Mouse (Mus musculus): ENCODE data around the gene Anks1. TPM values are rescaled to one million over a fixed set of nuclear protein-coding genes. Genes with fewer than 3 reads are reported as not detected.

The Anks1 gene
- polyA plus RNA-seq, 1 experiment, result 28.9 TPM

DNA sequence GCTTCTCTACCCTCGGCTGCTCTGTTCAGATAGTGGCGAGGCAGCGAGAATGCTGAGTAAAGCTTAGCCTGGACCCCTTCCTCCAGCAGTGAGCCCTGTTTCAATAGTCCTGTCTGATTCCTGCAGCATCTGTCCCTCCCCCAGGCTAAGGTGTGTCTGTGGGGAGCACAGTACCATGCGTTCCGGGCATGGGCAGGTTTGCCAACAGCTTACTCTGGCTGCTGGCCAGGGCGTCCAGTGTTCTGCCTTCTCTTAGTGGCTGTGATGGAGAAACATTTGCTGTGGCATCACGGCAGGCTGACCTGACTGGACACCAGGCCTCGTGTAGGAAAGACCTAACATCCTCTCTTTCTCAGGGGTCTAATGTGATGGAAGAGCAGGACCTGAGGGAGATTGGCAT lies 141.1 kb downstream of the Anks1 start:
- WGBS, result 84% methylated on average over 8 of the region's 8 CpGs
- no peak overlapping the region for H3K27ac ChIP-seq (ENCODE audit: control insufficient read depth, insufficient read depth, low read depth, low read length, poor library complexity)
- TF ChIP-seq POLR2A (IDR thresholded peaks at IDR 0.05; ENCODE audit: borderline replicate concordance, control insufficient read depth, low read depth, low read length) (no peak), CTCF (IDR thresholded peaks at IDR 0.05; ENCODE audit: control insufficient read depth, insufficient read depth, low read length) (no peak)
- H3K4me1 ChIP-seq (ENCODE audit: control insufficient read depth, insufficient read depth, low read length), result no peaks in the 10 kb centered on the region
- no peak overlapping the region for H3K4me3 ChIP-seq (replicated peaks; ENCODE audit: control insufficient read depth, low read depth, low read length)

DNA sequence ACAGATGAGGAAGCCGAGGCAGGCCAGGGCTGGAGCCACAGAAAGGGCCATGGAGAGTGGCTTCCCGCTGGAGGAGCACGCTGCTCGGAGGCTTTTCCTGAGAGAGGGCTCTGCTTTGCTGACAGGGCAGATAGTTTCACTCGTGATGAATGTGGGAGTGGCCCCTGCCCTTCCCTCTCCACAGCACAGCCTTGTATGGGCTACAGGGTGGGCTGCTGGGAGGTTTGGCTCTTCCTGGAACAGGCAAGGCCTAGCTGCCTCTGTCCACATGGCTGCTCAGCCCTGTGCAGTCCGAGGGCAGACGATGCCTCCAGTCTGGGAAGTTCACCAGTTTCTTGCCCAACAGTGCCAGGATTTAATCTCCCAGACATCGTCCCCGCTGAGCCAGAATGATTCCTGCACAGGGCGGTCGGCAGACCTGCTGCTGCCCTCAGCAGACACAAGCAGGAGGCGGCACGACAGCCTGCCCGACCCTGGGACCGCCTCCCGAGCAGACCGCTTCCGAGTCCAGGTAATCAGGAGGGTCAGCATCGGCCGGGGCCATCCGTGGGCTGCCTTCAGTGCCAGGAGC lies 143.3 kb downstream of the Anks1 start:
- Histone ChIP-seq H3K4me3 (replicated peaks; ENCODE audit: control insufficient read depth, low read depth, low read length) (no peak overlapping the region), H3K4me1 (ENCODE audit: control insufficient read depth, insufficient read depth, low read length) (no peaks in the 10 kb centered on the region), H3K27ac (ENCODE audit: control insufficient read depth, insufficient read depth, low read depth, low read length, poor library complexity) (no peak overlapping the region)
- 93% methylated on average over 21 of the region's 21 CpGs for WGBS
- TF ChIP-seq POLR2A (IDR thresholded peaks at IDR 0.05; ENCODE audit: borderline replicate concordance, control insufficient read depth, low read depth, low read length), result no peak; the same call in 1 of the 2 replicates
- TF ChIP-seq CTCF (IDR thresholded peaks at IDR 0.05; ENCODE audit: control insufficient read depth, insufficient read depth, low read length), result no peak

DNA sequence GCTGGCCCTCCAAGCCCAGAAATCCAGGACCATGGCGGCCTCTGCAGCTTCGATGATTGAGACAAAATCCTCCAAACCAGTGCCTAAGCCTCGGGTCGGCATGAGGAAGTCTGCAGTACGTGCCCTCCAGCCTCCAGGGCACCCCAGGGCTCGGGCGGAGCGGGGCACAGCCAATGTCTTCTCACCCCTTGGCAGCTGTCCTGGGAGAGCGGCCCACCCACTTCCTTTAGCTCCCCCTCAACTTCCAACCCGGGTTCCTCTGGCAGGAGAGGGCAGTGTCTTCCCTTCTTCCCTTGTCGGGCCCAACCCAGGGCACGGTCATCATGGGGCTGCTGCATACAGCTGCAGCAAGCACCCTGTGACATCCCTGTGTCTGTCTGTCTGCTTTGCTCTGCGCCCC lies 149.2 kb downstream of the Anks1 start:
- Histone ChIP-seq H3K4me3 (replicated peaks; ENCODE audit: control insufficient read depth, low read depth, low read length) (no peak overlapping the region), H3K27ac (ENCODE audit: control insufficient read depth, insufficient read depth, low read depth, low read length, poor library complexity) (no peak overlapping the region), H3K4me1 (ENCODE audit: control insufficient read depth, insufficient read depth, low read length) (no peaks in the 10 kb centered on the region)
- WGBS, result 81% methylated on average over 13 of the region's 13 CpGs
- no peak for TF ChIP-seq POLR2A (IDR thresholded peaks at IDR 0.05; ENCODE audit: borderline replicate concordance, control insufficient read depth, low read depth, low read length)
- TF ChIP-seq CTCF (IDR thresholded peaks at IDR 0.05; ENCODE audit: control insufficient read depth, insufficient read depth, low read length), result no peak

DNA sequence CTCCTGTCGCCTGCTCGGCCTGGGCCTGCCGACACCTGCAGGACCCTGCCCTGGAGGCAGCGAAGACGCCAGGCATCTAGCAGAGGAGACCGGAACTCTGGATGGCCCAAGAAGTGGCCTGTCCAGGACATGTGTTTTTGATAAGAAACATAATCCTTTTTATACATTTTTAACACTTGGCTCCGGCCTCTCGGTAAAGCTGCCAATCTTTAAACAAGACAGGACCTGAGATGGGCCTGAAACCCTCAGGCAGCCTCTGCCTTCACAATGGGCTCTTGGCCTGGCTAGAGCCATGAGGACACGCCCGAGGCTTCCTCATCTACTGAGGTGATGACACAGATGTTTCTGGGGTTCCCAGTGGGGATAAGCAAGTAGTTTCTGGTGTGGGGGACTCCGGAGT lies 151.6 kb downstream of the Anks1 start:
- no peak overlapping the region for H3K27ac ChIP-seq (ENCODE audit: control insufficient read depth, insufficient read depth, low read depth, low read length, poor library complexity)
- H3K4me1 ChIP-seq (ENCODE audit: control insufficient read depth, insufficient read depth, low read length), result no peaks in the 10 kb centered on the region
- WGBS, result 85% methylated on average over 11 of the region's 11 CpGs
- no peak overlapping the region for H3K4me3 ChIP-seq (replicated peaks; ENCODE audit: control insufficient read depth, low read depth, low read length)
- no peak for TF ChIP-seq POLR2A (IDR thresholded peaks at IDR 0.05; ENCODE audit: borderline replicate concordance, control insufficient read depth, low read depth, low read length)
- no peak for TF ChIP-seq CTCF (IDR thresholded peaks at IDR 0.05; ENCODE audit: control insufficient read depth, insufficient read depth, low read length)

- TF ChIP-seq CTCF (IDR thresholded peaks at IDR 0.05; ENCODE audit: control insufficient read depth, insufficient read depth, low read length) (peak; percentile 43), POLR2A (IDR thresholded peaks at IDR 0.05; ENCODE audit: borderline replicate concordance, control insufficient read depth, low read depth, low read length) (no peak)
- WGBS, result 69% methylated on average over 7 of the region's 7 CpGs
- no peak overlapping the region for H3K27ac ChIP-seq (ENCODE audit: control insufficient read depth, insufficient read depth, low read depth, low read length, poor library complexity)
- H3K4me1 ChIP-seq (ENCODE audit: control insufficient read depth, insufficient read depth, low read length), result no peaks in the 10 kb centered on the region
- no peak overlapping the region for H3K4me3 ChIP-seq (replicated peaks; ENCODE audit: control insufficient read depth, low read depth, low read length)
Observed at GRCm38 (mm10) chr17:28061472-28061871, 152.4 kb downstream of the Anks1 start.

DNA sequence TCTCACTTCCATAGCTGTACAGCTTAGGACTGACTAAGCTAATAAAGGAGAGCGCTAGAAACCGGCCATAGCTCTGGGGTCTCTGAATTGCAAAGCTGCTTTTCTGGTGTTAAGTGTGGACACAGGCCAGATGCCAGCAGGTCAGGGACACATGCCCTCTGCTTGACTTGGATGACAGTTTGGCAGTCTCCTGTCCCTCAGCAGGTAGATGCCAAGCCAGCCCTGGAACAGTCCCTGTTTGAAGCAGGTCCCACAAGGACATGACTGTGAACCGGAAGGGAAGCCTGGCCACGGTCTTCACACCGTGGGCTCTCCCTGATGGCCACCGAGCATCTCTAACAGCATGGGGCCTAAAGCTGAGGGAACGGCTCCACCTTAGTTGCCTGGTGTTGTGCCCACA lies 153.6 kb downstream of the Anks1 start:
- TF ChIP-seq POLR2A (IDR thresholded peaks at IDR 0.05; ENCODE audit: borderline replicate concordance, control insufficient read depth, low read depth, low read length), result no peak
- TF ChIP-seq CTCF (IDR thresholded peaks at IDR 0.05; ENCODE audit: control insufficient read depth, insufficient read depth, low read length), result no peak
- H3K4me1 ChIP-seq (ENCODE audit: control insufficient read depth, insufficient read depth, low read length), result no peaks in the 10 kb centered on the region
- no peak overlapping the region for H3K27ac ChIP-seq (ENCODE audit: control insufficient read depth, insufficient read depth, low read depth, low read length, poor library complexity)
- no peak overlapping the region for H3K4me3 ChIP-seq (replicated peaks; ENCODE audit: control insufficient read depth, low read depth, low read length)
- 84% methylated on average over 7 of the region's 7 CpGs for WGBS

DNA sequence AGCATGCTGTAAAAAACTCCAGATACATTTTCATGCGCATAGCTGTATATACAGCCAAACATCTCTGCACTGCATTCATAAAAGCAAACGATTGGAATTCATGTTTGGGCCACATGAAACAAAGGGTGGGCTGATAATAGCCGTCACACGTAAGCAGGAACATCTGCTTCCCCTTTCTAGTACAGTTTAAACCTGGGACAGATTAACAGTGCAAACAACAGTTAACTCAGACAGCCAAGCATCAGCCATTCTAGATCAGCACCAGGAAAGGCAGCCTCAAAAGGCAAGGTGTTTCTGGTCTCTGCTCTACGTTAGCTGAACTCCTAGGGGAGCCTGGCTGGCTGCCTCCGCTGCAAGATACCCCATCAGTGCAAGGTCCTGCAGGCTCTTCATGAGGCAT lies 154.1 kb downstream of the Anks1 start:
- H3K4me3 ChIP-seq (replicated peaks; ENCODE audit: control insufficient read depth, low read depth, low read length), result no peak overlapping the region
- WGBS, result 72% methylated on average over 6 of the region's 6 CpGs
- TF ChIP-seq POLR2A (IDR thresholded peaks at IDR 0.05; ENCODE audit: borderline replicate concordance, control insufficient read depth, low read depth, low read length) (no peak), CTCF (IDR thresholded peaks at IDR 0.05; ENCODE audit: control insufficient read depth, insufficient read depth, low read length) (no peak)
- H3K27ac ChIP-seq (ENCODE audit: control insufficient read depth, insufficient read depth, low read depth, low read length, poor library complexity), result no peak overlapping the region
- no peaks in the 10 kb centered on the region for H3K4me1 ChIP-seq (ENCODE audit: control insufficient read depth, insufficient read depth, low read length)

- 77% methylated on average over 4 of the region's 4 CpGs for WGBS
- TF ChIP-seq CTCF (IDR thresholded peaks at IDR 0.05; ENCODE audit: control insufficient read depth, insufficient read depth, low read length), result no peak
- no peak for TF ChIP-seq POLR2A (IDR thresholded peaks at IDR 0.05; ENCODE audit: borderline replicate concordance, control insufficient read depth, low read depth, low read length)
- no peak overlapping the region for H3K27ac ChIP-seq (ENCODE audit: control insufficient read depth, insufficient read depth, low read depth, low read length, poor library complexity)
- no peaks in the 10 kb centered on the region for H3K4me1 ChIP-seq (ENCODE audit: control insufficient read depth, insufficient read depth, low read length)
- no peak overlapping the region for H3K4me3 ChIP-seq (replicated peaks; ENCODE audit: control insufficient read depth, low read depth, low read length)
Observed at GRCm38 (mm10) chr17:28067303-28067702, 158.2 kb downstream of the Anks1 start.

DNA sequence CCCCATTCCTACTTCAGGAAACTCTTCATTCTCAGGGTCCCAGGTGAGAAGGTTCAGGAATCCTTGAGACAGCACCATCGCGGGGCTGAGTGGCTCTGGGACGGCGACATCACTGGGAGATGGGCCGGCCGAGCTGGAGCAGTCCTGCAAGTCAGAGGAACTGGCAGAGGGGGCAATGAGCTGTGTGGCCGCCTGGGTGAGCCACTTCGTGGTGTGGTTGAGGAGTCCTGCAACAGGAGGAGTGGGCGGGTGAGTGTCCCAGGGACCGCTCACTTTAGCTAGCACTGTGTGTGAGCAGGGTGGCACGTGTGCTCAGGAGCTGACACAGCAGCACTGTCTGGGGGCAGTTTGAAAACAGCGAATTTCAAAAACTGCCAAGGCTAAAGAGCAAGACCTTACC lies 160.3 kb downstream of the Anks1 start:
- Histone ChIP-seq H3K4me3 (replicated peaks; ENCODE audit: control insufficient read depth, low read depth, low read length) (no peak overlapping the region), H3K4me1 (ENCODE audit: control insufficient read depth, insufficient read depth, low read length) (no peaks in the 10 kb centered on the region), H3K27ac (ENCODE audit: control insufficient read depth, insufficient read depth, low read depth, low read length, poor library complexity) (no peak overlapping the region)
- no peak for TF ChIP-seq CTCF (IDR thresholded peaks at IDR 0.05; ENCODE audit: control insufficient read depth, insufficient read depth, low read length)
- TF ChIP-seq POLR2A (IDR thresholded peaks at IDR 0.05; ENCODE audit: borderline replicate concordance, control insufficient read depth, low read depth, low read length), result no peak
- 12% methylated on average over 12 of the region's 12 CpGs for WGBS
